Mouse (Mus musculus) intestine, embryonic 15.5 days (tissue): ENCODE results near the gene Mrps12. TPM values are rescaled to one million over a fixed set of nuclear protein-coding genes. Genes with fewer than 3 reads are reported as not detected.

Source experiments
- ATAC-seq: fragments of 200-750 bp; cut with Nextera tagmentation; 2 replicates; pipeline ENCODE4 v1.8.0; 2017; ENCODE audit warnings: moderate TSS enrichment, moderate library complexity
- H3K27ac ChIP-seq: fragments of 300-500 bp; sonication (generic); 2 replicates; pipeline ENCODE4 v1.5.1; 2015; ENCODE audit warnings: mild to moderate bottlenecking, inconsistent platforms
- H3K27me3 ChIP-seq: fragments of 300-500 bp; sonication (generic); replicated peaks from 2 replicates; pipeline ENCODE4 v1.6.1; 2015; ENCODE audit warnings: inconsistent platforms
- H3K36me3 ChIP-seq: fragments of 300-500 bp; sonication (generic); 2 replicates; pipeline ENCODE4 v1.6.1; 2015; ENCODE audit warnings: inconsistent platforms
- H3K4me1 ChIP-seq: fragments of 300-500 bp; sonication (generic); replicated peaks from 2 replicates; pipeline ENCODE4 v1.6.1; 2015; ENCODE audit warnings: inconsistent platforms
- H3K4me2 ChIP-seq: fragments of 300-500 bp; sonication (generic); replicated peaks from 2 replicates; pipeline ENCODE4 v1.6.1; 2015; ENCODE audit warnings: mild to moderate bottlenecking, inconsistent platforms
- H3K4me3 ChIP-seq: fragments of 300-500 bp; sonication (generic); replicated peaks from 2 replicates; pipeline ENCODE4 v1.5.1; 2015; ENCODE audit warnings: inconsistent platforms
- H3K9ac ChIP-seq: fragments of 300-500 bp; sonication (generic); 2 replicates; pipeline ENCODE4 v1.6.1; 2015; ENCODE audit warnings: inconsistent platforms
- H3K9me3 ChIP-seq: fragments of 300-500 bp; sonication (generic); 2 replicates; pipeline ENCODE4 v1.6.1; 2016; ENCODE audit warnings: inconsistent platforms
- WGBS: fragments of 180-500 bp; shearing (Covaris S2); methylation state at CpG from one replicate; pipeline ENCODE4 v1.1.7; 2015; 5-methylcytosine and 5-hydroxymethylcytosine counted together
- polyA plus RNA-seq: library from polyadenylated mRNA; unstranded; fragments of >200 nt; fragmentation: Nextera tagmentation; extraction: Ambion mirVana; gene quantifications from 2 replicates; pipeline ENCODE4 v1.2.1, GENCODE M21; 2015

The Mrps12 gene
- polyA plus RNA-seq, 1 experiment from 2014 or later, result 143 TPM

GRCm38 (mm10) chr7:28749935-28750334 lies 8.3 kb upstream of the Mrps12 start:
- WGBS, result 95% methylated on average over 7 of the region's 7 CpGs

GRCm38 (mm10) chr7:28741368-28741708 lies 282 bp downstream of the Mrps12 start:
- H3K27me3 ChIP-seq, result no peaks in the 10 kb centered on the region
- peak; percentile 34 for ATAC-seq
- H3K36me3 ChIP-seq, result peaks cover 4% of the 10 kb centered on the region
- peak overlapping the region; percentile 73 for H3K4me2 ChIP-seq
- H3K9ac ChIP-seq, result peak overlapping the region; percentile 59
- 0 out of 2 replicates have a peak, but pooled peaks cover 4% of the 10 kb centered on the region for H3K4me1 ChIP-seq
- H3K4me3 ChIP-seq, result peak overlapping the region; percentile 51
- H3K9me3 ChIP-seq, result no peaks in the 10 kb centered on the region
- H3K27ac ChIP-seq, result peak overlapping the region; percentile 52
- under 1% methylated on average over 13 of the region's 13 CpGs for WGBS

More at GRCm38 (mm10) chr7:28749935-28750334, 8.3 kb upstream of the Mrps12 start:
- no peak for ATAC-seq
- H3K27ac ChIP-seq, result no peak overlapping the region
- H3K36me3 ChIP-seq, result 0 out of 2 replicates have a peak, but pooled peaks cover 8% of the 10 kb centered on the region
- no peaks in the 10 kb centered on the region for H3K9me3 ChIP-seq
- no peak overlapping the region for H3K4me3 ChIP-seq
- H3K4me2 ChIP-seq, result no peak overlapping the region
- no peaks in the 10 kb centered on the region for H3K4me1 ChIP-seq
- H3K27me3 ChIP-seq, result no peaks in the 10 kb centered on the region
- no peak overlapping the region for H3K9ac ChIP-seq

DNA sequence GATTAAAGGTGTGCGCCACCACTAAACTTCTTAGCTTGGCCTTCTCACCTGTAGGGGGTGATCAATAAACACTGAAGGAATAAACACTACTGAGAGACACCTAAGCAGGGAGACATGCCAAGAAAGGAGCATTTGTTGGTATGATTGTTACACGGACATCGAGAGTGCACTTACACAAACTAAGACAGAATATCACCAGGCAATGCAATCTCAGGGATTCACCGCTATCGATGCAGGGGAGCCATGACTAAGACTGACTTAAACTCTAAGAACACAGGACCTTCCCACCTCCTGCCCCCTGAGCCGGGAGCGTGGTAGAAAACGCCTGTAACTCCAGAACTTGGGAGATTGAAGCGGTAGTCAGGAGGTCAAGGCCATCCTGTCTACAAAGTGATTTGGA lies 671 bp downstream of the Mrps12 start:
- H3K27me3 ChIP-seq, result no peaks in the 10 kb centered on the region
- 27% methylated on average over 9 of the region's 9 CpGs for WGBS
- 0 out of 2 replicates have a peak overlapping the region, but pooled peaks have one; percentile 23 for H3K27ac ChIP-seq
- H3K36me3 ChIP-seq, result peaks cover 4% of the 10 kb centered on the region
- H3K9me3 ChIP-seq, result no peaks in the 10 kb centered on the region
- H3K4me2 ChIP-seq, result peak overlapping the region; percentile 73
- no peak for ATAC-seq
- H3K9ac ChIP-seq, result peak overlapping the region; percentile 59
- 0 out of 2 replicates have a peak, but pooled peaks cover 4% of the 10 kb centered on the region for H3K4me1 ChIP-seq
- peak overlapping the region; percentile 51 for H3K4me3 ChIP-seq

GRCm38 (mm10) chr7:28739829-28740228 lies 1.8 kb downstream of the Mrps12 start:
- H3K36me3 ChIP-seq, result peaks cover 4% of the 10 kb centered on the region
- 94% methylated on average over 21 of the region's 21 CpGs for WGBS
- H3K27me3 ChIP-seq, result no peaks in the 10 kb centered on the region
- no peak overlapping the region for H3K4me2 ChIP-seq
- H3K9ac ChIP-seq, result no peak overlapping the region
- no peaks in the 10 kb centered on the region for H3K9me3 ChIP-seq
- 0 out of 2 replicates have a peak, but pooled peaks cover 4% of the 10 kb centered on the region for H3K4me1 ChIP-seq
- no peak overlapping the region for H3K4me3 ChIP-seq
- H3K27ac ChIP-seq, result no peak overlapping the region
- ATAC-seq, result no peak

DNA sequence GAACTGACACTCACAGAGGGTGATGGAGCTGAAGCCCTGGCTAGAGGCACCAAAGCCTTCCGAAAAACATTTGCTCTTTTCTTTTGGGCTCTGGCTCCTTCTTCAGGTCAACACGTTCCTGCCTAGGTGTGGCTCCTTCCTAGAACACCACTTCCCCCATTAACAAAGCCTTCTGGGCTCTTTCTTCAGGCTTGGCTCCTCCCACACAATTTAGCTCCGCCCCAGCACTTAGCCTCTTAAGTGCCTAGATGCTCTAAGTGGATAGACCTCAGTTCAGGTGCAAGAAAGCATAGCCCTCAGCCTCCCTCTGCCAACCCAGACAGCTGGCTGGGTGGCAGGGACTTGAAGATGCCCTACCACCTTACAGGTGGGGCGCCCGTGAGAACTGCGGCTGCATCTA lies 5.9 kb downstream of the Mrps12 start:
- Histone ChIP-seq H3K4me1 (0 out of 2 replicates have a peak, but pooled peaks cover 4% of the 10 kb centered on the region), H3K4me2 (no peak overlapping the region), H3K9me3 (no peaks in the 10 kb centered on the region; the same call in 1 of the 2 replicates), H3K9ac (no peak overlapping the region), H3K27ac (no peak overlapping the region), H3K4me3 (no peak overlapping the region), H3K36me3 (peaks cover 4% of the 10 kb centered on the region), H3K27me3 (no peaks in the 10 kb centered on the region)
- WGBS, result 77% methylated on average over 6 of the region's 6 CpGs
- ATAC-seq, result no peak

DNA sequence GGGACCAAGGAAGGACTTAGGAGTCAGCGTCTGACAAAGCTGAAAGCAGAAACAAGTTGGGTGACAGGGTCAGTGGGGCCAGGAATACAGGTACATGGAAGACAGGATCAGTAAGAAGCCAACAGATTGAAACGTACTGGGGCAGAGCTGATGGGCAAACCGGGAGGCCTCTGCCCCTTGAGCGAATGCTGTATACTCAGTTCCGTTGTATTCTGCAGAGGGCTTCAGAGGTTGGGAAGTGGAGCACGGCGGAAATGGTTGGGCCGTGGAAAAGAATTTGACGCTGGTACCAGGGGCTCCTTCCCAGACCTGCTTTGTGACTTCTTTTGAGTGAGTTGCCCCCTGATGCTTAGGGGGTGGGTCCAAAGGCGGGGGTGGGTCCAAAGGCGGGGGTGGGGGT lies 8.4 kb downstream of the Mrps12 start:
- Histone ChIP-seq H3K27me3 (no peaks in the 10 kb centered on the region), H3K4me2 (peak overlapping the region; percentile 77), H3K4me3 (peak overlapping the region; percentile 44), H3K9ac (no peak overlapping the region), H3K36me3 (peaks cover 4% of the 10 kb centered on the region), H3K9me3 (no peaks in the 10 kb centered on the region; the same call in 1 of the 2 replicates), H3K4me1 (0 out of 2 replicates have a peak, but pooled peaks cover 4% of the 10 kb centered on the region), H3K27ac (no peak overlapping the region)
- peak; percentile 61 for ATAC-seq
- WGBS, result 19% methylated on average over 11 of the region's 11 CpGs

GRCm38 (mm10) chr7:28732341-28733142 lies 9.1 kb downstream of the Mrps12 start:
- 0 out of 2 replicates have a peak, but pooled peaks cover 4% of the 10 kb centered on the region for H3K4me1 ChIP-seq
- peak overlapping the region; percentile 77 for H3K4me2 ChIP-seq
- H3K4me3 ChIP-seq, result peak overlapping the region; percentile 44
- H3K36me3 ChIP-seq, result peaks cover 4% of the 10 kb centered on the region; the same call in 1 of the 2 replicates
- peak; percentile 96 for ATAC-seq
- no peaks in the 10 kb centered on the region for H3K27me3 ChIP-seq
- H3K27ac ChIP-seq, result no peak overlapping the region
- H3K9ac ChIP-seq, result peak overlapping the region; percentile 17
- WGBS, result 3% methylated on average over 58 of the region's 58 CpGs
- H3K9me3 ChIP-seq, result no peaks in the 10 kb centered on the region; the same call in 1 of the 2 replicates

DNA sequence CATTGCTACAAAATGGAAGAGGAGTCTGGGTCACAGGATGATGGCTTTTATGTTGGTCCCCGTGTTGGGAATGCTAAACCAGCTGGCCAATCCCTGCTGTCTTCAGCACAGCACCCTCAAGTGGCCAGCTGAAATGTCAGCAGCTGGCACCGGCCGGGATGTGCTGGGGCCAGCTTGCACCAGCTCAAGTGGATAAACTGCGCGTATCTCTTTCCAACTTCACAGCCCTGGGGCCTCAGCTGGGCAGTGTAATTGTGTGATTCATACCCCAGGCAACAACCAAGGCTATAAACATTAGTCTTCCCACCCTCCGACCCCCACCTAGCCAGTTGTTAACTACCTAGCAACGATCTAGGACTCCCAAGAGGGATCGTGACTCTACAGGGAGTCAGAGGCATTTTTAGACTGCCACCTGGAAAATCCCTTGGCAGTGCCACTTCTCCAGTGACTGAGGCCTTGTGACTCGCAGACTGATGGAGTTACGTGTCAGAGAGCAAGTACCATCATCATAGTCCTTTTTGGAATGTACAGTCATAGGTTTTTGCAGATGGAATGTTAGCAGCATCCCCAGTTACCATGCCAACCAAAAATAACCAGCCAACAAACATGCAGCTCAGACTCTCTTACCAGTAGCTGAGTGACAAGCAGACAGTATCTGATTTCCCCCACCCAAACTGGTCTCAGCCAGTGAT lies 13.8 kb downstream of the Mrps12 start:
- 0 out of 2 replicates have a peak, but pooled peaks cover 4% of the 10 kb centered on the region for H3K4me1 ChIP-seq
- WGBS, result 55% methylated on average over 10 of the region's 10 CpGs
- H3K27me3 ChIP-seq, result no peaks in the 10 kb centered on the region
- H3K27ac ChIP-seq, result no peak overlapping the region
- no peaks in the 10 kb centered on the region; the same call in 1 of the 2 replicates for H3K9me3 ChIP-seq
- H3K9ac ChIP-seq, result no peak overlapping the region
- no peak overlapping the region for H3K4me2 ChIP-seq
- no peak for ATAC-seq
- H3K36me3 ChIP-seq, result no peaks in the 10 kb centered on the region
- no peak overlapping the region for H3K4me3 ChIP-seq

DNA sequence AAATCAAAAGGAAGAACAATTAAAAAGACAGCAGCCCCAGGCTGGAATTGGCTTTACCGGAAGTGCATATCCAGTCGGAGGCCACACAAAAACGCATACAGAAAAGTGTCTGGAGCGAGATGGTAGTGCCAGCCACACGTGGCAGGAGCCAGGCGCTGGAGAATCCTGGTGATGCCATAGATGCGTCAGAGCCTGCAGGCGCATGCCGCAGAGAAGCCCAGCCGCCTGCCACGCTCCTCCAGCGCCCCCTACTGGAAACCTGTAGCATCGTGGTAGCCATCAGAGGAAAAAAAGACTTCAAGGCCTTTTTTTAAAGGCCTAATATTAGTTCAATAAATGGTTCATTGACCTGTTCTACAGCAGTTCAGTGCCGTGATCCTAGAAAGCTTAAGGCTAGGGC lies 15.0 kb downstream of the Mrps12 start:
- 9% methylated on average over 14 of the region's 14 CpGs for WGBS
- Histone ChIP-seq H3K27ac (no peak overlapping the region), H3K9ac (no peak overlapping the region), H3K27me3 (no peaks in the 10 kb centered on the region), H3K9me3 (no peaks in the 10 kb centered on the region; the same call in 1 of the 2 replicates), H3K4me2 (peak overlapping the region; percentile 28; the same call in 1 of the 2 replicates), H3K4me3 (no peak overlapping the region), H3K4me1 (no peaks in the 10 kb centered on the region), H3K36me3 (no peaks in the 10 kb centered on the region)
- peak; percentile 71; the same call in 1 of the 2 replicates for ATAC-seq

DNA sequence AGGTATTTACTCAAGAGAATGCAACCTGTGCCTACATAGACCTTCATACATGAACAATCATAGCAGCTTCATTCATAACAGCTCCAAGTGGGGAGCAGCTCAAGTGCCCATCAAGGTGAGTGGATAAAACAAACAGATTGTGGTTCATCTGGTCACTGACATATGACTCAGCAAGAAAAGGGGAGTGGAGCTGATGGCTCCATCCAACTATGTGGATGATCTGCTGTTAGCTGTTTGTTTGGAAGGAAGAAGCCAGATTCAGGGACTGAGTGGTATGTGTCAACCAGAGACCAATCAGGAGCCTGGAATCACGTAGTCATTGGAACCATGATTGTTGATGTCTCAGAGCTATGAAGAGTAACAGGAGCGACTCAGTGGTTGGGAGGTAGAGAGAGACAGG lies 17.0 kb downstream of the Mrps12 start:
- Histone ChIP-seq H3K9me3 (no peaks in the 10 kb centered on the region), H3K9ac (no peak overlapping the region), H3K4me3 (no peak overlapping the region), H3K27ac (no peak overlapping the region), H3K4me1 (no peaks in the 10 kb centered on the region), H3K4me2 (no peak overlapping the region), H3K27me3 (no peaks in the 10 kb centered on the region), H3K36me3 (no peaks in the 10 kb centered on the region)
- ATAC-seq, result no peak
- WGBS, result 95% methylated on average over 2 of the region's 2 CpGs

DNA sequence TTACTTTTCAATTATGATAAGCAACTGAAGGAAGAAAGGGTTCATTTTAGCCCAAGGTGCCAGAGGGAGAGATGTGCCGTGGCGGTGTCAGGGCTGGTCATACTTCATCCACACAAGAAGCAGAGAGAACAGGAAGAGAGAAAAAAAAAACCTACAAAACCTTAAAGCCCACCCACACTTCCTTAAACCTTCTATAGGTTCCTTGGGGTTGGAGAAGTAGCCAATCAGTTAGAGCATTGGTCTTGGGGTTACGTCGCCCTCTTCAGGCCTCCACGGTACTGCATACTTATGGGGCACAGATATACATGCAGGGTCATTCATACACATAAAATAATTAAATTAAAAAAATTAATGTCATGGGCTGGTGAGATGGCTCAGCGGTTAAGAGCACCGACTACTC lies 19.5 kb downstream of the Mrps12 start:
- Histone ChIP-seq H3K27me3 (no peaks in the 10 kb centered on the region), H3K9ac (no peak overlapping the region), H3K4me1 (0 out of 2 replicates have a peak, but pooled peaks cover 2% of the 10 kb centered on the region), H3K27ac (no peak overlapping the region), H3K4me3 (no peak overlapping the region), H3K36me3 (no peaks in the 10 kb centered on the region), H3K9me3 (no peaks in the 10 kb centered on the region), H3K4me2 (no peak overlapping the region)
- WGBS, result 95% methylated on average over 7 of the region's 7 CpGs
- ATAC-seq, result no peak
